Mouse (Mus musculus): ENCODE measurements around the gene Prkaca.

DNA sequence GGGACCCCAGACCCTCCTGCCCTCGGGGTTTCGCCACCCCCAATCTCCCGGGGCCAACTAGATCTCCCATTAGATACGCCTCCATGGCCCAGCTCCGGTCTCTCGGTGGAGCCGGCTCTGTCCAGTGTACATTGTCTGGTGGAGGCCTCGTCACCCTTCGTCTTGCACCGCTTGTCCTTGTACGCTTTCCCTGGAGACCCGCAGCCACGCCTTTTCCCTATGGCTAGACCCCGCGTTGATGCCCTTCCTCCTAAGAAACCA, 16.9 kb upstream of the Prkaca start:
- TF ChIP-seq POLR2A (IDR thresholded peaks at IDR 0.05; ENCODE audit: control insufficient read depth, extremely low read depth, insufficient read depth, low read length, poor library complexity) (no peak), CTCF (IDR thresholded peaks at IDR 0.05; ENCODE audit: borderline replicate concordance, control insufficient read depth, extremely low read depth, insufficient read depth, low read length, poor library complexity) (no peak)

All from thymus, adult 2 months (tissue).